Mouse (Mus musculus): Measurements from ENCODE around the gene Mettl5.

Mettl5 gene

DNA sequence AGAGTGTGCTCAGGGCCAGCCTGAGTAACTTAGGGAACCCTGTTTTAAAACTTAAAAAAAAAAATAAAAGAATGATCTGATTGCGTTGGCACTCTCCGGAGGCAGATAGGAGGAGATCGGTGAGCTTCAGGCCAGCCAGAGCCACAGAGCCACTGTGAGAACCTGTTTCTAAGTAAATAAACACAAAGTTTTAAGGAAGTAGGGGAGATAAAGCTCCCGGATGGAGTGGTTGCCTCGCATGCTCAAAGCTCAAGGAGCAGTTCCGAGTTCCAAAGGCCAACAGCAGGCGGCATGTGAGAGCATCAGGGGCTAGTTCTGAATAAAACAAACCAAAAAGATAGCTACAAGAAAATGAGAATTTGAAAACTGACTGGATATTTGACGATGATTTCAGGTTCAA is 29.0 kb downstream of the Mettl5 start:
- no peak for DNase-seq (ENCODE audit: low spot score)

DNA sequence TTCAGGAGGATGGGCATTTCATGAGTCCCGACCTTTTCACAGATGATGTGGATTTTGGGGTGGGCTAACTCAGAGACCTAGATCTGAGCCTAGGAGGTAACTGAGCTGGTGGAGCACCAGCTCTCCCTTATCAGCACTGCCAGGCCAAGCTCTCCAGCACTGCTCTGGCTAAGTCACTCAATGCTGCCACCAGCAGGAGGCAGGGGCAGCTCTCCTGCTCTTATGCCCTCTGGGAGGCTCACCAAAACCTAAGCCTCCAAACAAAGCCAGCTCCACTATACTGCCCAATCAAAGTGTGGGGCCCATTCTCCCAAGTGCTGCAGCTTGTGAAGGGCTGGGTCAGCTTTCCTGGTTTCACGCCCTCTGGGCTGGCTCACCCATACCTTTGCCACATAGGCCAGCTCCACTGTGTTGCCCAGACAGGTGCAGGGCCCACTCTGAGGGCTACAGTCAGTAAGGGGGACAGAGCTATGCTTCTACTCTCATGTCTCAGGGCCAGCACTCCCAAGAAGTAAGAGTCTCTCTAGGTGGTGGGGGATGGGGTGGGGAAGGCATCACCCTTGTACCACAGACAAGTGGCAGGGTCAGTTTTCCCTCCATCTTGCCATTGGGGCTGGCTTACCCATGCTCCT is 33.9 kb downstream of the Mettl5 start:
- no peak for DNase-seq (ENCODE audit: low spot score)

DNA sequence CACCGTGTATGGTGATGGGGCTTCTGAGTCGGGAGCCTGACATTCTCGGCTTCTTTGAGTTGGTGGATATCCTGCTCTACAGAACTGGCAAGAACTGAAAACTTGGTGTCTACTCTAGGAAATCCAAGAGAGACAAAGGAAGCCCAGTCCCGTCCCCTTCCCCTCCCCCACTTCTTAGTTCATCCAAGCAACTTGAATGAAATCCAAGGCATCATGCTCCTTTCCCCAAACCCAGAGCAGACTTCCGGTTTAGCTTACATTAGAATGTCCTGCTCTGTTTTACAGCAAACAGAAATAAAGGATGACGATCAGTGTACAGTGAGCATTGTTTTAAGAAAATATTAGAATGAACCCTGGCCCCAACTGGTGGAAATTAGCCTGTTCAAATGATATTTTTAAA is 36.2 kb downstream of the Mettl5 start:
- DNase-seq (ENCODE audit: low spot score): no peak

DNA sequence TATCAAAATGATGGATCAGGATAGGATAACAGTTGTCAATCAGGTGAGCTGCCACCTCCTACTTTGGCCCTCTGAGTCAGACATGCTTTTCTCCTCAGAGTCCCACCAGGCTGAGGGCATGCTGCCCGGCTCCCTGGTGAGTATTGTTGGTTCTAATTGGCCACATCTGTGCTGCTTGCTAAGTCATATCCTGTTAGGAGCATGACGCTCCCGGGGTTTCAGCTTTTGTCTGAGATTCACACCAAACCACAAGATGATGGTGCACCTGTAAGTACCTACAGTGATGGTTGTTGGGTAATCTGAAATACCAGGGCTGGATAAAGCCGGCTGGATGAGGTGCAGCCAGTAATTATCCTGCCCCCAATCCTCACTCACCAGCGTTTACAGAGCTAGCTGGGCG is 45.2 kb downstream of the Mettl5 start:
- no peak for DNase-seq (ENCODE audit: low spot score)

DNA sequence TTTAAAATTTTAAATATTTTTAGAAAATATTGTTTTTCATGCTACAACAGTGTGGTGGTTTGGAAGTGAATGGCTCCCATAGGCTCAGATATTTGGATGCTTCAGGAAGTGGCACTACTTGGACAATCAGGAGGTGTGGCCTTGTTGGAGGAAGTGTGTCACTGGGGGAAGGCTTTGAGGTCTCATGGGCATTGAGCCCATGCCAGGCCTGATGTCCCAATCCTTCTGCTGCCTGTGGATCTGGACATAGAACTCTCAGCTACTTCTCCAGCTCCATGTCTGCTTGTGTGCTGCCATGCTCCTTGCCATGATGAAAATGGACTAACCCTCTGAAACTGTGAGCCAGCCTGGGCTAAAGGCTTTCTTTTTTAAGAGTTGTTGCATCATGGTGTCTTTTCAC is 46.7 kb downstream of the Mettl5 start:
- DNase-seq (ENCODE audit: low spot score): no peak

DNA sequence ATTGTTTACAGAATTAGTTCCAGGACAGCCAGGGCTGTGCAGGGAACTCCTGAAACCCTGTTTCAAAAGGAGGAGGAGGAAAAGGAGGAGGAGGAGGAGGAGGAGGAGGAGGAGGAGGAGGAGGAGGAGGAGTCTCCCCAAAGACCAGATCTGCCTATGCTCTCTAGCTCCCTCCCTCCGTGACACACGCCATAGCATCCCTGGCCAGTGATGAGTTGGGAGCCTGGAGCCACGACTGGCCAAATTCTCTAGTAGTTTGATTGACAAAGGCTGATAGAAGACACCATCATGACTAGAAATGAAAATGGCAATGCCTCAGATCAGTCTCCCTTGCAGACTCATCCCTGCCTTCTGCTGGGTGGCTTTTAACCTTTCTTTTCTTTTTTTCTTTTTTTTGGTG is 47.4 kb downstream of the Mettl5 start:
- peak; percentile 39 for DNase-seq (ENCODE audit: low spot score)

DNA sequence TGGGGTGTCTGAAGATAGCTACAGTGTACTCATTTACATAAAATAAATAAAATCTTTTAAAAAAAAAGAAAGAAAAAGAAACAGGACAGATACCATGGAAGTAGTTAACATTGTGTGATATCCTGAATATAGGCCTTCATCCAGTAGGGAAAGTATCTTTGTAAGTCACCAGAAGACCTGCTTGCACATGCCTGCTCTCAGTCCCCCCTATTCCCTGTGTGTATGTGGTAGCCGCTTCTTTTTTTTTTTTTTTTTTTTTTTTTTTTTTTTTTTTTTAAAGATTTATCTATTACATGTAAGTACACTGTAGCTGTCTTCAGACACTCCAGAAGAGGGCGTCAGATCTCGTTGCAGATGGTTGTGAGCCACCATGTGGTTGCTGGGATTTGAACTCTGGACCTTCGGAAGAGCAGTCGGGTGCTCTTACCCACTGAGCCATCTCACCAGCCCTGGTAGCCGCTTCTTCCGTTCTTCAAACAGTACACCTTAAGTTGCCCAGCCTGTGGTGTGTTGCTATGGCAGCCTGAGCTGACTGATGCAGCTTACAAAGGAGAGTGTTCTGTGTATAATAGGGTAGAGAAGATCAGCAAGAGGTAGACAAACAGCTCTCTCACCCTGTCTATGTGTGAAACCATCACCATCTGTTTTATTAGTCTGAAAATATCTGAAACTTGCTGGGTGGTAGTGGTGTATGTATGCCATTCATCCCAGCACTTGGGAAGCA is 48.0 kb downstream of the Mettl5 start:
- no peak for DNase-seq (ENCODE audit: low spot score)

DNA sequence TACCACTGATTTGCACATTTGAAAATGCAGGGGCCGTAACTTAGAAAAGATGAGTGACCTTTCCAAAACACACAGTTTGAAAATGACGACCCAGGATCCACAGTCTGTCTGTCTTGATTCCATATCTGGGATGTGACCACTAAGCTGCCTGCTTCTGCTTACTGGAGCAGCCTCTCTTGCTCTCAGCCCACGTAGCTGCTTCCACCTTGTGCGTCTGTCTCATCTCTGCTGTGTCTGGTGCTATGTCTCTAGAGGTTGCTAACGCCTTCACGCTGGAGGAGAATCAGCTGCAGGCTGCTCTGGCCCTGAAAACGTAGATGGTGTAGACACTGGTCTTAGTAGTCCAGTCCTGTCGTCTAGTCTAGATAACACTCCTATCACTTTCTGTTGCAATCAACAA is 55.3 kb downstream of the Mettl5 start:
- no peak for DNase-seq (ENCODE audit: low spot score)

DNA sequence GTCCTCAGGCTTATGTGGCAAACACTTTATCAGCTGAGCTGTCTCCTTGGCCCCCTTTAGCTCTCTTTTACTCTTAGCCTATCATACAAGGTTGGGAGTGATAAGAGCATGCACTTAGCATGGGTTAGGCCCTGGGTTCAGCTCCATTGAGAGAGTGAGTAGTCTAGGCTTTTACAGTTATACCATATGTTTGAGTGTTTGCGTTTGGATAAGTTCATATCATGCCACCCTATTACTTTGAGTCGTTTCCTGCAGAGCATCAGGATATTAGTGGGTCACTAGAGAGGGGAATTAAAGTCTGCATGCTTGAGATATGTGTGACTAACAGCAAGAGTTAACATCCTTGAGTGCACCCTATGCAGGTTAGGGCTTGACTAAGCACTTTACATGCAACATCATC is 55.7 kb downstream of the Mettl5 start:
- DNase-seq (ENCODE audit: low spot score): no peak

DNA sequence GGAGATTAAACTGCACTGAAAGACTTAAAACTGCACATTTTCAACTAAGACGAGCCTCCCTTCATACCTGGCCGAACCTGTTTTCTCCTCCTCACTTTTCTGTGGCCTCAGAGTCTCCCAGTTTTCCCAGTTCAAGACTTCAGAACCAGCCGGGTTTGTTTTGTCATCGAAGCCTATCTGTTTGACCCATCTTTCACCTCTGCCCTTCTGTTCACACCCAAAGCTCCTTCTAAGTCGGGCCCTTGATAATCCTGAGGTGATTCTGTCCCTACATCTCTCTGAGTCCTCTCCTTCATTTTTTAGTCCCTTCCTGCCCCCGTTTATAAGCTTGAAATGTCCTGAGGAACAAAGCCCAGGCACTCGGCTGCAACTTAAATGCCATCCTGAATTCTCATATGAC is 57.4 kb downstream of the Mettl5 start:
- no peak for DNase-seq (ENCODE audit: low spot score)

DNA sequence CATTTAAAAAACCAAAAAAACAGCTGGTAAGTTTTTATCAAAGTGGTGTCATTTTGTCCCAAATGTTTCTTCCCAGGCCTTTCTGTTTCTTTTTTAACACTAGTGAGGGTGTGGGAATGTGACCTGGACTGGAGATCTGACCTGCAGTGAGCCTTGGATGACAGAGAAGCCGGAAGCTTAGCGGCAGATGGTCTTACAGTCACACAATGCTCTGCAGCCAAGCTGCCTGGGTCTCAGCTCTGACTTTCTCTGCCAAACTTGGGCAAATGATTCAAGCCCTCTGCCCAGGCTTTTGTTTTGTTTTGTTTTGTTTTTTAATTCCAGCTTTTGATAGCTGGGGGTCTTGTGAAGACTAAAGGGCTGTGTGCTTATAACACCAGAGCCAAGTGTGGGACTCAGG is 59.0 kb downstream of the Mettl5 start:
- DNase-seq (ENCODE audit: low spot score): peak; percentile 45

DNA sequence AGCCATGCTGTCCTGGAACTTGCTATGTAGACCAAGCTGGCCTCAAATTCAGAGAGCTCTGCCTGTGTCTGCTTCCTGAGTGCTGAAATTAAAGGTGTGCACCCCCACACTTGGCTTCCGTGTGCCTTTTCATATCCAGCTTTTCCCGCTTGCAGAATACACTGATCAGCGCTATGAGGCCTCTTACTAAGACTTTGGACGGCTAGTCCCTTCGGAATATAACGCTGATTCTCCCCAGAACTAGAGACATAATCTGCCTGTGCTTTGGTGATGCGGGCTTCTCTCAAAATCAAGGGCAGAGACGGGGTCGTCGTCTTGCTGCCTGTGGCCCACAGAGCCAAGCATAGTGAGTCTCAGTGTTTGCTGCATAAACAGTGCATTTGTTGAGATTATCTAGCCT is 59.5 kb downstream of the Mettl5 start:
- DNase-seq (ENCODE audit: low spot score): no peak

DNA sequence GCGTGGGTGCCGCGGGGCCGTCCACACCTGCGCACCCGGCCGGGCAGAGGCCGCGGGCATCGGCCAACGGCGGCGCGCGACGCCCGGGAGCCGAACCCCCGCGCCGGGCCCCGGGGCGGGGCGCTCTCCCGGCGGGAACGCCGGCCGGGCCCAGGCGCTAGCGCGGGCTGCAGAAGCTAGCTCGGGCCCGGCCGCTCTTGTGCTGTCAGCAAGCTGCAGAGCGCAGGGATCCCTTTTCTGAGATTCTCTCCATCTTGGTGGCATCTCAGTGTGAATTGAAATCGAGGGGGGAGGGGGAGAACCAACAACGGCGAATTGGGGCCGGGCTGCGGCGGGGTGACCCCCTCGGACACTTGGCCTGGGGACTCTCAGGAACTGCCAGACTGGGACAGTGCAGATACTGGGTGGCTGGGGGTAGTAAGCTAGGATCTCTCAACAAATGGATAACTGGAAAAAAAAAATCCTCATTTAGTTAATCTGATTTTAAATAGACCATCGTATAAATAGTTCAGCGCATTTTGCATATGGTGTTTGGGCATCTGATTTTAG is 62.2 kb downstream of the Mettl5 start:
- peak; percentile 57 for DNase-seq (ENCODE audit: low spot score)

DNA sequence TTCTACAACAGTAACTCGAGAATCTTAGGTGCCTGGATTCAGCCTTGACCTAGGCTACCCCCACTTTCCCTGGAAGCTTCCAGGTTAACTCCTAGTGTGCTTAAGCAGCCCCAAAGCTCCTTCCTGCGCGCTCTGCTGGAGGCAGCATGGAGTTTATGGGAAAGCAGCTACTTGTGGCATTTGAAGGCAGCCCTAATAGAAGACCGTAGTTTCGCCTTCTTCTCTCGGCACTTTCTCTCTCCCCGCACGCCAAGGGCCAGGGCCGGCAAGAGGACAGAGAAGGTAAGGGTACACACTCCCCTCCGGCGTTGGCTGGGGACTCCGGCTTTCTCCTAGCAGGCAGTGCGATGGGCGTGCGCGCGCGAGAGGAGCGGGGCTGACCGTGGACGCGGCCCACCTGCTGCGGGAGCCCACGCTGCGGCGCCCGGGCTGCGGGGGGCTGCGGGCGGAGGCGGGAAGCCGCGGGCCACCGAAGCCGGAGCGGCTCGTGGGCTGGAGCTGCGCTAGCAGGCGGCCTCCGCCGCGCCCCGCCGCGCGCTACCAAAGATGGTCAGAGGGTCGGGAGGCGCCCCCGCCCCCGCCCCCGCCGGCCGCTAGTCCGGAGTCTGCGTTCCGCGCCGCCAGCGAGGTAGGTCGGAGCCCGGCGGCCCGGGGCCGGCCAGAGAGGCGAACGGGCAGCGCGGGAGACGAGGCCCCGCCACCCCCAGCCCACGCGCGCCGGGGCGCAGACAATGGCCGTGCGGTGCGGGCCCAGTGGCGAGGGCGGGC is 62.9 kb downstream of the Mettl5 start:
- peak; percentile 71 for DNase-seq (ENCODE audit: low spot score)

DNA sequence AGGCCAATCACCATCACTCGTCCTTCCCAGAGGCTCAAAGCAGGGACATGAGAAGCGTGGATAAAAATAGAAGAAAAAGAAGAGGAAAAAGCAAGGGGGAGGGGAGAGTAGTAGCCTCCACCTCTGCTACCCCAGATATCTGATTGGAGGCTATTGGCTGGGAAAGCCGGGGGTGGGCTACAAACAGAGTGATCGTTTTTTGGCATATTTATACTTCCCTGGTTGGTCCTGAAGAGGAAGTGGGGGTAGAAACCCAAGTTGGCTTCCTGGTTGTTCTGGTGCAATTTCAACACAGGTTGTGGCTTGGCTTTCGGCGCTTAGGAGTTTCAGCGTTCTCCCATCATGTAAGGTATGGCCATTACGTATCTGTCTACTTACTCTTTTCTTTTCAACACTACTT is 63.7 kb downstream of the Mettl5 start, which contains the start of gene Klhl23:
Gene Klhl23 (plus strand): TSS at position 234 of the 400 bp plus-strand sequence.
- peak; percentile 16 for DNase-seq (ENCODE audit: low spot score)
